Mouse (Mus musculus) left cerebral cortex, adult 2 months (tissue): ENCODE results near the gene Elfn1. TPM values are rescaled to one million over a fixed set of nuclear protein-coding genes. Genes with fewer than 3 reads are reported as not detected.
"Not testable (repeated sequence)": the region's sequence is repeated elsewhere in the genome, so short reads cannot be mapped to it uniquely, and the experiment has no call there.

Experiments used
- DNase-seq, 2 experiments: peaks; one replicate each; pipeline ENCODE4 v3.0.0; 2021 to 2022; ENCODE audit warnings: low spot score in 2 of 2, mixed read lengths in 1 of 2; ENCODE audit errors: extremely low spot score in 1 of 2
- H3K27ac ChIP-seq: fragments of 200-600 bp; 2 replicates; pipeline ENCODE4 v1.8.1; 2022
- H3K4me3 ChIP-seq: fragments of 200-600 bp; 2 replicates; pipeline ENCODE4 v1.8.1; 2022
- CTCF ChIP-seq: fragments of 200-600 bp; IDR thresholded peaks from 2 replicates; pipeline ENCODE4 v1.8.1; 2022; ENCODE audit warnings: antibody characterized with exemption, mild to moderate bottlenecking, moderate library complexity
- intact Hi-C: fragments of 180-260 bp; cut with DNase I; formaldehyde crosslinking; loops from one replicate; pipeline ENCODE4 v1.15.1; 2025
- total RNA-seq, 2 experiments: library from RNA; stranded (reverse); gene quantifications; 2 replicates each; pipeline ENCODE4 v1.2.3; 2021

Gene Elfn1
- total RNA-seq, 2 experiments from 2014 or later = 34.5 to 38.1 TPM

DNA sequence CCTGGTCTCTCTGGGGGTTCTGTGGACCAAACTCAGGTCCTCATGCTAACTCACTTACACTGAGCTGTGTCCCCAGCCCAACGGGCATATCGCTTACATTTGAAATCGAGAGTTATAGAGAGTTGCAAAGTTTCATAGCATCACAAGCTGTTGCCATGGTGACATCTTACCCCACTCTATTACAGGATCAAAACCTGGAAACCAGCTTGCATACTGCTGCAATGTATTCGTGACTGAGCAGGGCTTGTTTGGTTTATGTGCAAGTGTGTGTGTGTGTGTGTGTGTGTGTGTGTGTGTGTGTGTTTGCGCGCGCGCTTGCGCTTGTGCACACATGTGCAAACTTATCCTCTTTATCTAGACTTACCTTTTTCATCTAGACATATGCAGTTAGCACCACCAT lies 71.6 kb downstream of the Elfn1 start:
- DNase-seq = peak in 1 of 2 experiments; percentile 36
- TF ChIP-seq CTCF = no peak
- H3K27ac ChIP-seq = no peak overlapping the region
- intact Hi-C loops = no loop called here
- no peak overlapping the region for H3K4me3 ChIP-seq

DNA sequence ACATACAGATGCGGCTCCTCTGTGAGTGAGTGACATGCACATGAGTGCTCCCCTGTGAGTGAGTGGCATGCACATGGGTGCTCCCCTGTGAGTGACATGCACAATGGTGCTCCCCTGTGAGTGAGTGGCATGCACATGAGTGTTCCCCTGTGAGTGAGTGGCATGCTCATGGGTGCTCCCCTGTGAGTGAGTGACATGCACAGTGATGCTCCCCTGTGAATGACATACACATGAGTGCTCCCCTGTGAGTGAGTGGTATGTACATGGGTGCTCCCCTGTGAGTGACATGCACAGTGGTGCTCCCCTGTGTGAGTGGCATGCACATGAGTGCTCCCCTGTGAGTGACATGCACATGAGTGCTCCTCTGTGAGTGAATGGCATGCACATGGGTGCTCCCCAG lies 74.2 kb downstream of the Elfn1 start:
- Histone ChIP-seq H3K27ac (no peak overlapping the region), H3K4me3 (no peak overlapping the region)
- TF ChIP-seq CTCF = no peak
- no peak for DNase-seq
- intact Hi-C loops = no loop called here

DNA sequence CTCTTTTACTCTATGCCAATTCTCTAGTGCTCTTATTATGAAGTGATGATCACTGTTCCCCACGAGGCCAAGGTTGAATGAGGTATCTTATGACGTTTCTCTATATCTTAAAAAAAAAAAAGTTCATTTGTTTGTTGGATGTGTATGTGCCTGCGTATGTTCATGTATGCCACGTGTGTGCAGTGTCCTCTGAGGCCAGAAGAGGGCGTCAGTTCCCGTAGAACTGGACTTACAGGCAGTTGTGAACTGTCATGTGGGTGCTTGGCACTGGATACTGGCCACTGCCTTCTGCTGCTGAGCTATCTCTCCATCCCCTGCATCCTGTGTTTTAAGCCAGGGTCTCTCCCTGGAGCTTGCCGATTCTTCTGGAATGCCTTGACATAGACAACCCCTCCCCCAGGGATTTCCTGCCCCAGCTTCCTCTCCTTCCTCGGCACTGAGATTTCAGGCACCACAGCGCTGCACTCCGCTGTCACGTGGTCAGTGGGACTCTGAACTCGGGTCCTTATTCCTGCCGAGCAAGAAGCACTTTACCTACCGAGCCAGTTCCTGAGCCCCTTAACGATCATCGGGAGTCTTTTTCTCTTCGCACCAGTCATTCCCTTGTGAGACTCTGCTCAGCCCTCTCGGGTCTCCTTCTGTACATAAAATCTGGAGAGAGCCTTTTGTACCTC lies 77.5 kb downstream of the Elfn1 start:
- Histone ChIP-seq H3K27ac (no peak overlapping the region), H3K4me3 (no peak overlapping the region)
- no peak for TF ChIP-seq CTCF
- no peak for DNase-seq
- intact Hi-C loops = no loop called here

DNA sequence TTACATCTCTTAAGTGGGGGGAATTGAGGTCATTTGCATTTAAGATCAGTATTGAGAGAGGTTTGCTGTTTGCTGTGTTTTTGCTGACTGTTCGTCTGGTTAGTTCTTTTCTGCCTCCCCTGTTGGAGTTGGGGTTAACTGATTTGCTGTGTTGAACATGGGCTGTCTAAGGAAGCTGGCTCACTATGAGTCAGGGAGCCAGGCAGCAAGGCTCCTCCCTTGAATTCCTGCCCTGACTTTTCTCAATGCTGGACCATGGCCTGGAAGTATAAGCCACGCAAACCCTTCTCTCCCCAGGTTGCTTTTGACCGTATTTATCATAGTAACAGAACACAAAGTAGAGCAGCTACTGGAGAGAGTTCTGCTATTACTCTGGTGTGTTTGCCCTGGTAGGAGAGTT lies 83.8 kb downstream of the Elfn1 start:
- no peak for TF ChIP-seq CTCF
- Histone ChIP-seq H3K4me3 (no peak overlapping the region), H3K27ac (no peak overlapping the region)
- DNase-seq = no peak
- intact Hi-C loops = no loop called here

- H3K27ac ChIP-seq, DNase-seq, H3K4me3 ChIP-seq, intact Hi-C loops: not testable (repeated sequence)
Measured at GRCm38 (mm10) chr5:139998321-139998720, 90.6 kb downstream of the Elfn1 start.

DNA sequence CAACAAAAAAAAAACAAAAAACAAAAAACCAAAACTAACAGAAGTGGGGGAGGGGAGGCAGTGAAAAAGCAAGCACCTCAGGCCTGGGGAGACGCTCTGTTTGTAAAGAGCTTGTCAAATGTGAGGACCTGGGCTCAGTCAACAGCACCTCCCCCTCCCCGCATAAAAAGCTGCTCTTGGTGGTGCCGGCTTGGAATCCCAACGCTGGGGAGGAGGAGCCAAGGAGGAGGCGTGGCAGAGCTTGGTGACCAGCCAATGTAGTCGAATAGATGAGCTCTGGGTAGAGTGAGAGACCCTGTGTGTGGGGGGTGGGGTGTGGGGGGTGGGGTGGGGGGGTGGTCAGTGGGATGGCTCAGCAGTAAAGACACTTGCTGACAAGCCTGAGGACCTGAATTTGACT lies 91.2 kb downstream of the Elfn1 start:
- no peak for TF ChIP-seq CTCF
- no peak overlapping the region for H3K27ac ChIP-seq
- DNase-seq = no peak
- H3K4me3 ChIP-seq = no peak overlapping the region
- intact Hi-C loops = no loop called here

DNA sequence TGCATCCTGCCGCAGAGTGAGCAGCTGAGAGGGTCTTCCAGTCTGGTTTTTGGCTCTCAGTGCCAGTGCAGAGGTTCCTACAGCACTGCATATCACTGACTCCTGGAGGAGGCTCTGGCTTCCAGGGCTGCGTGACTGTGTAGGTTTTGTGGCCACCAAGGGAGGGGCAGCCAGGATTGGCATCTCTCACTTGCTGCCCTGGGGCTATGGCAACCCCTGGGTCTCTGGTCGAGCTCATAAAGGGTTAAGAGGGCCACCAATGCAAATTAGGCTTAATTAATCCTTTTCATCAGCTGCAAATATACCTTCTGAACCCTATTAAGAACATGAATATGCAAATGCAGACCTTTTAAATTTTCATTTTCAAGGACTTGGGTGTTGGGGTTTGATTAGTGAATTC lies 94.8 kb downstream of the Elfn1 start:
- H3K27ac ChIP-seq = no peak overlapping the region
- H3K4me3 ChIP-seq = no peak overlapping the region
- TF ChIP-seq CTCF = no peak
- no peak for DNase-seq
- intact Hi-C loops = no loop called here

DNA sequence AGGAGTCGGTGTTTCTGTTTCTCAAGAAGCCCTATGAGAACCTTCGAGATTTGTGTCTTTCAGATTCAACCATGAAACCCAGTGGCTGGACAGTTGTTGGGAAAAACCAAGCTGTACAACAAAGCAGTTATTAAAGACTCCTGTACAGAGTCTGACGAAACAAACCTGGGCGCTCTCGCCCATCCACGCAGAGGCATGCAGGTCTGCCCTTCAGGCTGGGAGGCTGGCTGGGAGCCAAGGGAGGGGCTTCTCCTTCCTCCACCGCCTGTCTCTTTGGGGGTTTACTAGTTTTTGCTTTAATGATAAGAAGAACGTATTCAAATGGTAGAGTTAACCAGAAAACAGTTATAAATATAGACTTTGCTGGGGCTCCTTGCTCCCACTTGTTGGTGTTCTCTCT lies 99.1 kb downstream of the Elfn1 start:
- intact Hi-C loops = no loop called here
- H3K27ac ChIP-seq = no peak overlapping the region
- DNase-seq = no peak

GRCm38 (mm10) chr5:140007656-140008522 lies 100.1 kb downstream of the Elfn1 start:
- no peak overlapping the region for H3K27ac ChIP-seq
- no peak for DNase-seq
- intact Hi-C loops = no loop called here
- no peak overlapping the region for H3K4me3 ChIP-seq
- TF ChIP-seq CTCF = no peak

More for the DNA sequence above, 99.1 kb downstream of the Elfn1 start:
- no peak overlapping the region for H3K4me3 ChIP-seq
- TF ChIP-seq CTCF = no peak

DNA sequence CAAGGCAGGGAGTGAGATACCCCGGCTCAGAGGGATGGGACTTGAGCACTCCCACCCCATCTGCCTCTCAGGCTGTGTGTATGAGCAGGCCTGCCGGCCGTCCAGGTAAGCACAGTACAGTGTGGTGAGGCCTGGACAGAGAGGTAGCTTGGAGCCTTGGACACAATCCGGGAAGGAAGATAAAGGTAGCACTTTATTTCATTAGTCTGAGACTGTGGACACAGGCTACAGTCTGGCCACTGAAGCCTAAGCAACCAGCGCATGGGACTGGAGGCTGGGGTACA lies 100.7 kb downstream of the Elfn1 start:
- Histone ChIP-seq H3K27ac (no peak overlapping the region), H3K4me3 (no peak overlapping the region)
- no peak for DNase-seq
- no peak for TF ChIP-seq CTCF
- intact Hi-C loops = no loop called here

DNA sequence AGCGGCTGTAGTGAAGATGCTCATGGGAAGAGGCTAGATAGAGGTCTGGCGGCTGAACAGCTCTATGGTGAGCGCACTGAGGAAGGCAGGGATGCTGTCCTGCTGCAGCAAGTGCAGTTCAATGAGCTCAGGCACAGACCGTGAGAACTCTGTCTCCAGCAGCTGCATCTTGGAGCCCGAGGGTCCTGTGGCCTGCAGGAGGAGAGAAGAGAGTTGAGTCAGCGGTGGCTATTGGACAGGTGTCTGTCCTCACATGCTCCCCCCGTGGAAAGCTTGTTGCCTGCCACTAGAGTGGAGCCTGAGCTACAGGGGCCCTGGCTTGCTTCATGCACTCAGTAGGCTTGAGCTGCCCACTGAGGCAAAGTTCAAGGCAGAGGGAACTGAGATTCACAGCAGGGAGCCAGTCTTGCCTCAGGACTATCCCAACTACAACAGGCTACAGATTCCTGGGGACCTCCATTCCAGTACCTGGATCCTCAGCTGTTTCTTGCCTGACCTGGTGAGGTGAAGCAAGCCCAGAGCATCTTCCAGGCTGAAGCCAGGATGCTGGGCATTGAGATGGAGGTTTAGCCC lies 101.4 kb downstream of the Elfn1 start:
- intact Hi-C loops = no loop called here
- no peak overlapping the region for H3K27ac ChIP-seq
- no peak for TF ChIP-seq CTCF
- H3K4me3 ChIP-seq = no peak overlapping the region
- no peak for DNase-seq

DNA sequence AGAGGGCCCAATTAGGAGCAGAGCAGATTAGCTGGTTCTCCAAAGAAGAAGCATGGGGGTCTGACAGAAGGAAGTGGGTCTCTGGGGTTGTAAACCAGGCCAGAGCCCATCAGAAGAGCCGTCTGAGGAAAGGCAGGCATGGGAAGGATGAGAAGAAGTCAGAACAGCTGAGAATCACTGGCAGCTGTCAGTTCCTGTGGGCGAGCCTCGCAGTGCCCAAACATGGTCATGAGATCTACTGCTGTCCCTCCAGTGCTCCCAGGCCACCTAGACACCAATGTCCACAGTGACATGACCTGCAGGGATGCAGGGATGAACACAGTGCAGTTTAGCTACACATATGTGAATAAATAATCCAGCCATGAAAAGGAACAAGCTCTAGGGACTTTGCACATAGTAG lies 102.7 kb downstream of the Elfn1 start:
- intact Hi-C loops = no loop called here

More for the DNA sequence above, 102.7 kb downstream of the Elfn1 start:
- no peak for DNase-seq
- H3K4me3 ChIP-seq = no peak overlapping the region
- H3K27ac ChIP-seq = no peak overlapping the region
- TF ChIP-seq CTCF = no peak
